Mouse (Mus musculus) bone marrow macrophage, adult 2 months (primary cell): ENCODE measurements at regions not wholly inside any gene's neighbourhood (a gene's known extent, or its start where the extent isn't known, plus 50 kb on each side); places are given as distances from the start of the nearest gene placed in this dataset.

Source experiments
- H3K27ac ChIP-seq: 2 replicates; pipeline ENCODE4 v1.5.1; 2012; ENCODE audit warnings: low read depth, low read length; ENCODE audit not compliant: insufficient read depth
- H3K4me1 ChIP-seq: 2 replicates; pipeline ENCODE4 v1.6.1; 2012; ENCODE audit warnings: low read length; ENCODE audit not compliant: control insufficient read depth, insufficient read depth
- H3K4me3 ChIP-seq: 2 replicates; pipeline ENCODE4 v1.5.1; 2012; ENCODE audit warnings: mild to moderate bottlenecking, low read length, moderate library complexity; ENCODE audit not compliant: insufficient read depth
- CTCF ChIP-seq: IDR thresholded peaks from 2 replicates; pipeline ENCODE4 v1.5.1; 2012; ENCODE audit warnings: low read depth, mild to moderate bottlenecking, low read length, moderate library complexity
- POLR2A ChIP-seq: IDR thresholded peaks from 2 replicates; pipeline ENCODE4 v1.6.1; 2012; ENCODE audit warnings: mild to moderate bottlenecking, low read depth, low read length, borderline replicate concordance

- no peaks in the 10 kb centered on the region for H3K4me1 ChIP-seq
- no peak overlapping the region for H3K4me3 ChIP-seq
- TF ChIP-seq CTCF (no peak), POLR2A (no peak)
- H3K27ac ChIP-seq: no peak overlapping the region
Measured at GRCm38 (mm10) chr9:32901287-32901686, 265.3 kb downstream of the Ets1 start.

- Histone ChIP-seq H3K4me3 (no peak overlapping the region), H3K4me1 (no peaks in the 10 kb centered on the region), H3K27ac (no peak overlapping the region)
- TF ChIP-seq CTCF (no peak), POLR2A (no peak)
Measured at GRCm38 (mm10) chr9:32906233-32906872, 270.3 kb downstream of the Ets1 start.

- Histone ChIP-seq H3K4me3 (no peak overlapping the region), H3K27ac (no peak overlapping the region), H3K4me1 (no peaks in the 10 kb centered on the region)
- no peak for TF ChIP-seq CTCF
- no peak for TF ChIP-seq POLR2A
Measured at GRCm38 (mm10) chr9:32910641-32911040, 274.6 kb downstream of the Ets1 start.

GRCm38 (mm10) chr9:32915633-32916032, 279.6 kb downstream of the Ets1 start:
- H3K4me3 ChIP-seq: no peak overlapping the region
- no peaks in the 10 kb centered on the region for H3K4me1 ChIP-seq
- H3K27ac ChIP-seq: no peak overlapping the region
- TF ChIP-seq CTCF (no peak), POLR2A (no peak)

GRCm38 (mm10) chr9:32916731-32917130, 280.7 kb downstream of the Ets1 start:
- no peak for TF ChIP-seq CTCF
- TF ChIP-seq POLR2A: no peak
- Histone ChIP-seq H3K27ac (no peak overlapping the region), H3K4me1 (no peaks in the 10 kb centered on the region), H3K4me3 (no peak overlapping the region)

GRCm38 (mm10) chr9:32923925-32924324, 287.9 kb downstream of the Ets1 start:
- Histone ChIP-seq H3K27ac (no peak overlapping the region), H3K4me1 (no peaks in the 10 kb centered on the region), H3K4me3 (no peak overlapping the region)
- no peak for TF ChIP-seq CTCF

GRCm38 (mm10) chr9:32924333-32924886, 288.4 kb downstream of the Ets1 start:
- TF ChIP-seq POLR2A (no peak), CTCF (no peak)
- Histone ChIP-seq H3K4me1 (no peaks in the 10 kb centered on the region), H3K27ac (no peak overlapping the region), H3K4me3 (no peak overlapping the region)

GRCm38 (mm10) chr9:32925036-32925435, 289.0 kb downstream of the Ets1 start:
- no peak overlapping the region for H3K27ac ChIP-seq
- no peak overlapping the region for H3K4me3 ChIP-seq
- no peaks in the 10 kb centered on the region for H3K4me1 ChIP-seq
- no peak for TF ChIP-seq CTCF
- TF ChIP-seq POLR2A: no peak

GRCm38 (mm10) chr9:32925720-32926595, 289.9 kb downstream of the Ets1 start:
- Histone ChIP-seq H3K4me3 (no peak overlapping the region), H3K27ac (no peak overlapping the region), H3K4me1 (no peaks in the 10 kb centered on the region)
- no peak for TF ChIP-seq POLR2A
- TF ChIP-seq CTCF: no peak

- H3K27ac ChIP-seq: no peak overlapping the region
- no peak overlapping the region for H3K4me3 ChIP-seq
- H3K4me1 ChIP-seq: no peaks in the 10 kb centered on the region
- TF ChIP-seq CTCF (no peak), POLR2A (no peak)
Measured at GRCm38 (mm10) chr9:32927656-32928055, 291.6 kb downstream of the Ets1 start.
